16 mouse cellular contexts compared by ENCODE assay signal in the genomic region with DNA sequence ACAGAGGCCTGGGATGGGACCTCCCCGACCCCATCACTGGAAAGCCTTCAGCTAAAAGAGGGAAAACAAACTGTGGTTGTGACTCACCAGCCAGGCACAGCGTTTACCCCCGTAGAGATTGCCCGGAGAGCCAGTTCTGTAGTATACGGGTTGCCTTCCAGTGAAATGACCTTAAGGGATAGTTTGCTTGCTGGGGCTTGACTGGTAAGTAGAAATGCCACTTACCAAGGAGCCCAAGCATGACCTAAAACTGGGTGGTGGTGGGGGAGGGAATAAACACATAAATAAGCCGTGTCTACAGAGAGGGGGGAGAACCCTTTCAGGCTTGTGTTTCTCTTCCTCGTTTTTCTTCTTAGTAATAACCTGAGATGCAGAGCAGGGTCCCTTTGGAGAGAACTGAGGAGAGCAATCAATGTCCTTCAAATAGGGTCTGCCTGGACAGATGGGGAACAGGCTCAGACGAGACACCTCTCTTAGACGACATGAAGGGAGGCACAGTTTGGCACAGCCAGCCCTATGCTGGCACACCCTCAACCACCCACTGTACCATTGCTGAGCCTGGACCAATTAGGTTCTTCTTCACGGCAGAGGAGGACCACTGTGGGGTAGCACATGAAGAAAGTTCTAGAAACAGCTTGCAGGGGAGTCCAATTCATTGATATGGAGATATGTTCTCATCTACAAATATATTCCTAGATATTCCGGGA. TPM values are rescaled to one million over a fixed set of nuclear protein-coding genes. Genes with fewer than 3 reads are reported as not detected.
A peak's percentile ranks its signal among the peaks of the same experiment; 100 is the strongest.
DNase-seq lines count a peak whose midpoint lies in the region; TF ChIP-seq lines count a peak whose summit lies in the region.
"Had no signal": no experiment of that assay in that cellular context is flagged by ENCODE, and none has a peak within 500 bp of the region (broad histone marks: within the 10 kb centered on the region; RNA-seq: fewer than 3 reads in every experiment).

No protein-coding gene starts in this region.

- no peak overlapping the region for H3K4me3 ChIP-seq in left cerebral cortex, adult 2 months
- H3K4me3 ChIP-seq in layer of hippocampus, adult 2 months = no peak overlapping the region
- H3K4me3 ChIP-seq: limb, embryonic 12.5 days; liver, embryonic 13.5 days had no signal

- intact Hi-C loops in left cerebral cortex, postnatal 4 days (cut with DNase I) = no loop called here
- intact Hi-C loops in left cerebral cortex, postnatal 10 days (cut with DNase I) = no loop called here
- intact Hi-C loops in left cerebral cortex, adult 2 months (cut with DNase I) = no loop called here

- no peak for TF ChIP-seq CTCF in left cerebral cortex, adult 2 months (IDR thresholded peaks at IDR 0.05)
- TF ChIP-seq CTCF in layer of hippocampus, adult 2 months (conservative IDR thresholded peaks at IDR 0.05) = no peak

- H3K27ac ChIP-seq in left cerebral cortex, adult 2 months = no peak overlapping the region
- H3K27ac ChIP-seq in layer of hippocampus, adult 2 months = no peak overlapping the region
- H3K27ac ChIP-seq: liver, embryonic 13.5 days had no signal

- peak; percentile 4 for DNase-seq in left cerebral cortex, postnatal 4 days
- no peak for DNase-seq in left cerebral cortex, postnatal 10 days (ENCODE audit: extremely low spot score in 1 of 2, low spot score in 2 of 2)
- DNase-seq in Muller cell, postnatal 12 days (ENCODE audit: inconsistent ontology term) = peak; percentile 1
- DNase-seq in kidney, adult 9 months = peak; percentile 65
- DNase-seq in kidney, postnatal 25 days = peak; percentile 38 to 68
- no peak for DNase-seq in left cerebral cortex, adult 2 months (ENCODE audit: extremely low spot score in 1 of 2, low spot score in 2 of 2)
- DNase-seq in layer of hippocampus, adult 2 months (ENCODE audit: low spot score in 2 of 2) = no peak
- DNase-seq: adrenal gland, postnatal 10 days; B cell, adult 2 months; cerebellum, adult 9-11 months; embryo, embryonic 11 days; liver, embryonic 13.5 days; lung, embryonic 14.5 days; lung, postnatal 36 days had no signal

RNA-seq across cellular contexts. Expression of a gene that starts 28.8 kb away (rescaled TPM):
- total RNA-seq in left cerebral cortex, postnatal 4 days (2021) = 1 to 10 TPM; 1.2 to 2.2 TPM
- 1 to 10 TPM; 2.4 to 3.1 TPM for total RNA-seq in left cerebral cortex, postnatal 10 days (2021)
- total RNA-seq in left cerebral cortex, adult 2 months (2021) = 1 to 10 TPM in 1 of 2 experiments, under 1 TPM in 1; 0.75 to 1.5 TPM
- total RNA-seq in layer of hippocampus, adult 2 months (2021) = 1 to 10 TPM in 1 of 2 experiments, under 1 TPM in 1; 0.49 to 1.1 TPM
- total RNA-seq: monocyte, adult 5-6 weeks had no signal

Comparison
In these comparisons a context has a peak if more than half of its experiments do, and no peak if none do; other contexts are left out.
1. DNase-seq: peak in left cerebral cortex, postnatal 4 days (single experiment), Muller cell, postnatal 12 days (single experiment), kidney, adult 9 months (single experiment) and kidney, postnatal 25 days (2 of 2); none in left cerebral cortex, postnatal 10 days (0 of 2), left cerebral cortex, adult 2 months (0 of 2) and layer of hippocampus, adult 2 months (0 of 2).